Mouse (Mus musculus): Measurements from ENCODE around the gene Fhl2.
"Not testable (repeated sequence)": the region's sequence is repeated elsewhere in the genome, so short reads cannot be mapped to it uniquely, and the experiment has no call there.

Fhl2 gene

DNA sequence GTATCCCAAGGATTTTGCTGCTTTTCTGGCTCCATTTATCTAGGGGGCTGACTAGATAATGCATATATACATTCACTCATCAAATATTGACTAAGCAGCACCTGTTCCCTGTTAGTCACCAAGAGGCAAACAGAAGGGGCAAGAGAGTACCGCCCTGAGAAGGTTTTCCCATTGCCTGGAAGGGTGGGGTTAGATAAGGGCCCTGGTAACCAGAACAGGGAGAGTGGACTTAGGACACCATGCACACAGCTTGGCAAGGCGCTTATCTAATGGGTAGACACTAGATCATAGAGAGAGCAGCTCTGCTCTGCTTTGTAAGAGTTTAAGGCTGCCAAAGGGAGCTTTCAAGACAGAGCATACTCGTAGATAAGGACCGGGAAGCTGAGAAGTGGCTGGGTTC lies 44.2 kb downstream of the Fhl2 start:
- DNase-seq (ENCODE audit: low read depth, low spot score), result no peak

DNA sequence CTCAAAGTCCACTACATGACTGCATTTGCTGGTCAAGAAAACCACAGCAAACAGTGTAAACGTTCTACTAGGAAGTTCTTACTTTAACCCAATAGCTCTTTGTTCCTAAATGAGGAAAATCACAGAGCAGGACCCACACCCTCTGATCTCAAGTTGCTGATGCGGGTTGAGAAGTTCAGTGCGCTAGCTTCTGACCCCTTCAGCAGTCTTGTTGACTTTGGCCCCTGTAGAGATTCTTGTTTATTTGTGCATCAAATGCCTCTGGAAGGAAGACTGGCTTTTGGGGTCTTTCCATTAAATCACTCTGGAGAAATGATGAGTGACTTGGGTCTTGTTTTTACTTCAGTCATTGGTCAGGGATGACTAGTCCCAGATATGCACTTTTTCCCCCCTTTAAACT lies 46.6 kb downstream of the Fhl2 start:
- DNase-seq (ENCODE audit: low read depth, low spot score), result no peak

DNA sequence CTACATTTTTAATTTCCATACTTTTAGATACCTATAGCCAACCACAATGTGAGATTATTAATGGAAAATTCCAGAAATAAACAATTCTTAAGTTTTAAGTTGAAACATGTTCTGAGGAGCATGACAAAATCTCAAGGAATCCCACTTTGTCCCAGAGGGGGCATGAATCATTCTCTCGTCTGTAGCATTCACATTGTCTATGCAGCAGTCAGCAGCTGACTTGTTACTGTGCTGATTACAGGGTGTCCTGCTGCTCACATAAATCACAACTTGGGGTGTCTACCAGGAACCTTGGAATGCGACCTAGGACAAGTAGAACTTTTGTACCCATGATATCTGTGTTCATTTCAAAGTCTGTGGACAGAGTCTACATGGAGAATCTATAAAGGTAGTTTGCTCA lies 49.3 kb downstream of the Fhl2 start:
- no peak for DNase-seq (ENCODE audit: low read depth, low spot score)

DNA sequence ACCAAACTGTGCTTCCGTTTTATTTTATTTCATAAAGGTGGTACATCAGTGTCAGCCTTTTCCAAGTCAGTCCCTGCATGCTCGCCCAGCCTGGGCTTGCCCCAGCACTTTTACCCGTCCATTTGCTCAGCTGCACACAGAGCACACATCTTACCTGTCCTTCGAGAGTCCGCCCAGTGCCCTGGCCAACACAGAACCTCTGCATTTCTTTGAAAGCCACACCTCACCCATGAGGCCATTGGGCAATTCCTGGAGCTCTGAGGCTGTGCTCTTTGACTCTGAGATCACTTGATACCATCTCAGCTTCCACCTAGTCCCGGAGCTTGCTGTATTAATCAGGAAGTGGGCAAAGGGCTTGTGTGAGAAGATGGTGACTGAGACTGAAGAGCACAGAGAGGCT lies 51.4 kb downstream of the Fhl2 start:
- DNase-seq (ENCODE audit: low read depth, low spot score), result no peak

DNA sequence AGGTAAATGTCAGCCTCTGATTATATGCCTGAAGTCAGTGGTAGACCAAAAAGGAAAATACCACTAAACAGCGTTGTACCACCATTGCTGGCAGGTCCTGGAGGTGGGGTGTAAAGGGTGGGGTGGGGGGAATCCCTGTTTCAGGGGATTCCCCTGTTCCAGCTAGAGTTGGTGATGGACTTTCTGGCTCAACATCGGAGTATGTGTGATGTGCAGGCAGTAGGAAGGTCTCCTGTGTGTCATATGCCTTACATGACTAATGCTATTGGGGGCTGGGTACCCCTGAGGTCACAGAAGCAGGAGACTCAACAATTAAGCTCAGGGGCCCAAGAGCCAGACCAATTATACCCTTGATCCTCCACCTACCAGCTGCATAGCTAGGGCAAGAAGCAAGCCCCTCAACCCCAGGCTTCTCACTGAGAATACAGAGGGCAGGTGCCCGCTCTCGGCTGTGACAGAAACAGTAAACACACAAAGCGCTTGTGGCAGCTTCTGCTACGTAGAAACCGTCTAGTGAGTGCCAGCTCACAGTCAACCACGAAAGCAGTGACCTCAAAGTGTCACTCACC lies 52.4 kb downstream of the Fhl2 start:
- no peak for DNase-seq (ENCODE audit: low read depth, low spot score)

DNA sequence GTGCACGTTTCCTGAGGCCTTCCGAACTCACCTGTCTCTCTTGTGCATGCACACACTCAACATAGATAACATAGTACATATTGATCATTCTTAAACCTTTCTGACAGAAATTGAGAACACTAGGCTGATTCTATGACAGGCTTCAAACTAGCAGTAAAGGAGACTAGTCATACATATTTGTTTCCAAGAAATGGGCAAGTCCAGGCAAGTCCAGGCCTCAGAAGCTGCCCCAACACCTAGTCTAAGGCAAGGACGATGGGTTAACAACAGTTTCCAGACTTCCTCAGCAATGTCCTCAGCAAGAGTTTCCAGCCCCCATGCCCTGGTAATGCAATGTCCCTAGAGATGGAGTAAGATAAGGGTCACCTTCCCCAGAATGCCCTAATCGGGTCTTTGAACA lies 53.0 kb downstream of the Fhl2 start:
- no peak for DNase-seq (ENCODE audit: low read depth, low spot score)

DNA sequence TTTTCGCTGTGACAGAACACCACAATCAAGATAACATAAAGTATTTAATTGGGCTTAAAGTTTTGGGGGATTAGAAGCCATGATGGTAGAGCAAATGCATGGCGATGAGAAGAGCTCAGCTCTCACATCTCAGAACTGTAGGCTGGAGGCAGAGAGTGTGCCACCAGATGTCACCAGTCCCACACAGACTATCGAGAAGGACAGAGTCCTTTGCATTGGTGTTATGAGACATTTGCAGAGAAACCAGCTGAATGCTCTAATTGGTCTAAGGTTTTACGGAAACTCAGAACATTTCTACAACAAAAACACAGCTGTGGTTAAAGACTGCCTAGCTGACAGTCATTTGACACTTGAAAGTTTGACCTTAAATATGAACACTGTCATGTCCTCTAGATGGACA lies 53.5 kb downstream of the Fhl2 start:
- DNase-seq (ENCODE audit: low read depth, low spot score), result no peak

DNA sequence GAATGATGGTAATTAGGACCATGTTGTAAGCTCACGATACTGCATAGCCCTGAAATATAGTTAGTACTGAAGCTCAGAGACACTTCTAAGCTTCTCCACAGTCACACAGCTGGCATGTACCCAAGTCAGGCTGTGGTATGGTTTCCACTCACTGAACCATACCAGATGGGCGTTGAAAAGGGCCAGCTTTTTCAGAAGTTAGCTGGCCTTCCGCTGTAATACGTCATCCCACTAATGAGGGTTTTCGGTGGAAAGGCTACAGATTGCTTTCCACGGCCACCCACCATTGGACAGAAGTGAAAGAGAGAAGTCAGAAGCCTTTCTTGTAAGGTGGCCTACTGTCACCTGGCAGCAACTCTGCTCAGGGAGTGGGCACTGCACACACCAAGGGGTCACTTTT lies 53.9 kb downstream of the Fhl2 start:
- DNase-seq (ENCODE audit: low read depth, low spot score), result no peak

DNA sequence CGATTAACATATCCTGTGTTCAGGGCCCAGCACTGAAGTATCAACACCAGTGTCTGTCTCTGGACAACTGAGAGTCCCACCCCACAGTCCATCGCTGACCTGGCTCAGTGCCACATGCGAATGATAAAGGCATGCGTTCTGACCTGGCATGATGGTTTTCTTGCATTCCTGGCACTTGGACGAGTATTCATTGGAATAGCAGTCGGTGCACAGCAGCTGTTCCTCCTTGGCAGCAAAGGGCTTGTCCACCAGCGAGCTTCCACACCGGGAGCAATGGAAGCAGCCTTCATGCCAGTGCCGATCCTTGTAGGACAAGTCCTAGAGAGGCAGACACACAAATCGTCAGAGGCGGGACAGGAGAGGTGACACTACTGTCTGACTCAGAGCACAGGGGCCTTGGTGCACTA lies 55.2 kb downstream of the Fhl2 start:
- DNase-seq (ENCODE audit: low read depth, low spot score), result no peak

DNA sequence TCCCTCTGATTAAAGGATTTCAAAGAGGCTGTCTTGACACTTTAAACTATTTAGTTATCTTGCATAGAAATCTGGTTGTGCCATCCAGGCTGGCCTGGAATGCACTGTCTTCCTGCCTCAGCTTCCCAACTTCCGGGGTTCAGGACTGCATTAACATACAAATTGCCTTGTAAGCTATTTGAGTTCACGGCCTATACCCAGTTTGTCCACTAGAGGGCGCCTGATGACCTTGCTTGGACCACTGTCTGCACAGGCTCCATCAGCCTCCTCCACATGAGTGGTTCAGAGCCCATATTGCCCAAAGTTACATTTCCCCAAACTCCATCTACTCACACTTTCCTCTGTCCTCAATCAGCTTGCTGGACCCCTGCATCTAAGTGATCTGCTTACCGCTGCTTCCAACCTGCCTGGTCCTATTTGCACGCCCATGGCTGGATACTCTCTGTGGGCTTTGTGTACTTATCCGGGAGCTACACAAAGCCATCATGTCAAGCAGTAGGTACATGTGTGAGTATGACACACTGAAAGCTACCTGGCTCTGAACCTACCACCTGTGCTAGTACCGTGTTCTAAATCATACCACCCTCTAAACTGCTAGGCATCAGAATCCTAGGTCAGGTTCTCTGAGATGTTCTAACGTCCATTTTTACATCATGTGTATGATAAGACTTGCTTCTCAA lies 57.1 kb downstream of the Fhl2 start:
- peak; percentile 83 for DNase-seq (ENCODE audit: low read depth, low spot score)

DNA sequence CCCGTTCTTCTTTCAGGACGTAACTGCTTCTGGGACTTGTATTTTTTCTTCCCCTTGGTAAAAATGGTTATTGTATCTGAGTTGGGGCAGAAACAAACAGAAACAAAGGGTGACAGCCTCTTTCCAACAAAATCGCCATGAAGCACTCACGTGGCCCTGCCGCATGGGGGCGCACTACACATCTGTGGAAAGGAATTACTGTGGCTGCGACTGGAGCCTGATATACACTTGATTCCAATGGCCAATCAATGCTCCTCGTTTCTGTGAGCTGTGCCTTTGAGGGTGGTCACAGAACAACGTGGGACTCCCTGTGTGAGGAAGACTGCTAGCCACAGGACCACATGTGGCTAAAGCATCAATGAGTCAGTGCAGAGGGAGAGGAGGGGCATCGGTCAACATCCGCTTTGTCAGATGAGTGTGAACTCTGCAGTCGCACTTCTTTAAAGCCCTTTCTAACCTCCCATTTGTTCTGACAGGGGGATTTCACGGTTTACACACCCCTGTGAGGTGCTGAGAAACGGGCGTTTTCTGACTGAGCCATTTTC lies 58.4 kb downstream of the Fhl2 start:
- DNase-seq (ENCODE audit: low read depth, low spot score), result no peak

DNA sequence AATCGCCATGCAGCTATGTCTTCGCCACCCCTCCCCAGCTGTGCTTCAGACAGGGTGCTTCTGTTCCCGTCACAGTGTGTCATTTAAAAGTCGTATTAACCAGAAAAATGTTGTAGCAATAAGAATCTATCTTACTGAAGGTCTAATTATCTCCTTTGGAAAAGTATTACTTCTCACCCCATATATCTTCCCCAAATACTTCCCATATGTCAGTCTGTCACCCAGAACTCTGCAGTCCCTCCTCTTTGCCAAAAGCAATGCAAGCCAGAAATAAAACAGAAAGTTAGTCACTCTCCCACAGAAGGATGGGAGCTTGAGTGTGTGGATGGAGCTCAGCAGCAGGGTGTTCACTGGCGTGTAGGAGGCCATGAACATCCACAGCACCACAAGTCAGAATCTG lies 59.5 kb downstream of the Fhl2 start:
- no peak for DNase-seq (ENCODE audit: low read depth, low spot score)

DNA sequence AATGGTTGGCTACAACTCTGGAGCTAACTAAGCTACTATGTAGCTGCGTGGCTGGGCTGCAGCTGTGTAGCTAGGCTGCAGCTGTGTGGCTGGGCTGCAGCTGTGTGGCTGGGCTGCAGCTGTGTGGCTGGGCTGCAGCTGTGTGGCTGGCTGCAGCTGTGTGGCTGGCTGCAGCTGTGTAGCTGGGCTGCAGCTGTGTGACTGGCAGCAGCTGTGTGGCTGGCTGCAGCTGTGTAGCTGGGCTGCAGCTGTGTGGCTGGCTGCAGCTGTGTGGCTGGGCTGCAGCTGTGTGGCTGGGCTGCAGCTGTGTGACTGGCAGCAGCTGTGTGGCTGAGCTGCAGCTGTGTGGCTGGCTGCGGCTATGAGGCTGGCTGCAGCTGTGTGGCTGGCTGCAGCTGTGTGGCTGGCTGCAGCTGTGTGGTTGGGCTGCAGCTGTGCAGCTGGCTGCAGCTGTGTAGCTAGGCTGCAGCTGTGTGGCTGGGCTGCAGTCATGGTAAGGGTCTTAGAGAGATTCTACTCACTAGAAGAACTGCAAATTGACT lies 60.2 kb downstream of the Fhl2 start:
- not testable (repeated sequence) for DNase-seq (ENCODE audit: low read depth, low spot score)

DNA sequence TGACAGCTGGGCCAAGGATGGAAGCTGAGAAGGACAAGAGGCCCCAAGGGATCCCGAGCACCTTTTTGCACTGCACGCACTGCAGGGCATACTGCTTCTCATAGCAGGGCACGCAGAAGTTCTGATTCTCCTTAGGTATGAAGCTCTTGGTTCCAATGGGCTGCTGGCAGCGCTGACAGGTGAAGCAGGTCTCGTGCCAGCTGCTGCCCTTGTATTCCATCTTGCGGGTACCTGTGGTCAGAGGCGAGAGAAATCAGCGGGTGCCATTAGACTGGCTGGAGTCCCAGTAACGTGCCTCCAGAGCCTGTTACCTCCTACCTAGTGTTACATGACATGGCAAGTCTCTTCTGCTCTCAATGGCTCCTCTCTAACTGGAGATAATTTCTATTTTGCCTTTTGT lies 65.2 kb downstream of the Fhl2 start:
- no peak for DNase-seq (ENCODE audit: low read depth, low spot score)

DNA sequence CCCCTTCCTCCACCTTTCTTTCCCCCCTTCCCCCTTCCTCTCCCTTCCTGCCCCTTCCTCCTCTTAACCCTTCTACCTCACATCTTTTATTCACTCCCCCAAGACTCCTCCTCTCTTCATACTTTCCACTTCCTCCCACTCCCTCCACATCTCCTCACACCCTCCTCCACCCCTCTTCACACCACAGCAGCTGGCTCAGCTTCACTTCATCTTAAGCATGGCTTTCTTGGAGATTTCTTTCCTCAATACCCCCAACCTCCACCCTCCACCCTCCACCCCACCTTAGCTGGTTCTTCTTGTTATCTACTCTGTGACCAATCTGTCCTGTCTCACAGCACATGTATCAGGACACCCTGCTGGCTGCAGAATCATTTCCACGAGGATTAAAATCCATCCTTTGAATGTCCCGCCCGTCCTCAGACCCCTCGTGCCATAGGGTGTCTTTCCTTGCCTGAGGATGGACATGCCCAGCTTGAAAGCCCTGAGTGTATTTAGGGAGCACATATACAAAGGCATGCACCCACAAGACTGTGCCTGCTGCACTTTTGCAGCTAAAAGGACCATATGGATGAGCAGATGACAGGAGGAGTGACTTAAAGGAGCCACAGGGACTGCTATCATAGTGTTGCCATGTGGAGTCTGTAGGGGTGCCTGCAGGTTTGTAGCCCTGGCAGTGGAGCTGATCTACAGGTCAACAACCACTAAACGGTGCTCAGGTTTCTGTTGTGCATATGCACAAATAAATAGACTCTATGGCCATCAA lies 66.4 kb downstream of the Fhl2 start:
- DNase-seq (ENCODE audit: low read depth, low spot score), result no peak

DNA sequence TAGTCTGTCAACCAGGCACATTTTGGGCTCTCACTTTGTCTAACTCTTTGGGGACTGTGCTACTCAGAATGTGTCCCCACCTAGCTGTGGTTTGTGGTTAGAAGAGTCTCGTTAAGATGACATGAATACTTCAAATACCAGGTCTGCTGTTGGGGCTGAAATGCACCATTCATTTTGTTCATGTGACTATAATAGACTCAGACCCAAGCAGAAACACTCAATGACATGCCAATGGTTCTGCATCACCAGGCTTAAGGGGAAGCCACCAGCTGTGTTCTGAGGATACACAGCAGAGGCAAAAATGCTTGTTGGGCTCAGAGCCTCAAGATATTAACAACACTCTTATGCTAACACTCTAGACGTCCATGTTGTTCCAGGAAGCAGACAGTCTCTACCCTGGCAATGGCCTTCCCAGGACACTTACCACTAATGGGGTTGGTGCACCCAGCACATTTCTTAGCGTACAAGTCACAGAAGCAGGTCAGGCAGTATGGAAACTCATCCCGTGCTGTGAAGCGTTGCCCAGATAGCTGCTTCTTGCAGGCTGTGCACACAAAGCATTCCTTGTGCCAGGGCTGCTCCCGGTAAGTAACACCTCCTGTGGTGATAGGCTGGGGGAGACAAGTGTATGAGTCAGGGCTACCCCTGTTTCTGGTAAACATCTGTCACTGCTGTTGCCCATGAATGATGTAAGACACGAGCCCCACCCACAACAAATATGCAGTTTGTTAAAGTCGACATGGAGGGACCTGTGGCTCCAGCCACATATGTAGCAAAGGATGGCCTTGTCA lies 68.8 kb downstream of the Fhl2 start:
- no peak for DNase-seq (ENCODE audit: low read depth, low spot score)

DNA sequence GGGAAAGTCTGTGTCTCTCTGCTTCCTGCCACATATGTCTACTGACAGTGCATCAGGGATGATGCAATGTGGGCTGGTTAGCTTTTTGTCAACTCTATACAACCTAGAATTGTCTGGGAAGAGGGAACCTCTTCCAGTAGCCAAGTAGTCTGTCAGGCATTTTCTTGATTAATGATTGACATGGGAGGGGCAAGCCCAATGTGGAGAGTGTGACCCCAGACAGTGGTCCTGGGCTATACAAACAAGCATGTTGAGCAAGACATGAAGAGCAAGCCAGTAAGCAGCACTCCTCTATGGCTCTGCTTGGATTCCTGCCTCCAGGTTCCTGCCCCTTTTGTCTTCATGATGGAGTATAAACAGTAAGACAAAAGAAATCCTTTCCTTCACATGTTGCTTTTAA lies 69.6 kb downstream of the Fhl2 start:
- no peak for DNase-seq (ENCODE audit: low read depth, low spot score)

DNA sequence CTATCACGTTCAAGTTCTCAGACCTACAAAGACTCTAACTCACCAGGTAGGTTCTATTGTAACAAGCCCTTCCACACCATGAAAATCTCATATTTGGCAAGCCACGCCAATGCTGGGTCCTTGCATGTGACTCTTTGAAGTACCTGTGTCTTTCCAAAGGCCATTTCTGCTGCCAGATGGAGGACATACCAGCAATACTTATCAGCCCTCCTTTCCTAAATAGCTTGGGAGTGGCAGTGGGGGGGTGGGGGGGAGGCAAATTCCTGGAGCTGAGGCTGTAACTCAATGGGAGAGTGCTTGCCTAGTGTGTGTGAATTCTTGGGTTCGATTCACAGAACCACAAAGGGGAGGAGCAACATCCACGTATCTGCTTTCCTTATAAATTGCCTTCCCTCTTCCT lies 72.1 kb downstream of the Fhl2 start:
- DNase-seq (ENCODE audit: low read depth, low spot score), result no peak

DNA sequence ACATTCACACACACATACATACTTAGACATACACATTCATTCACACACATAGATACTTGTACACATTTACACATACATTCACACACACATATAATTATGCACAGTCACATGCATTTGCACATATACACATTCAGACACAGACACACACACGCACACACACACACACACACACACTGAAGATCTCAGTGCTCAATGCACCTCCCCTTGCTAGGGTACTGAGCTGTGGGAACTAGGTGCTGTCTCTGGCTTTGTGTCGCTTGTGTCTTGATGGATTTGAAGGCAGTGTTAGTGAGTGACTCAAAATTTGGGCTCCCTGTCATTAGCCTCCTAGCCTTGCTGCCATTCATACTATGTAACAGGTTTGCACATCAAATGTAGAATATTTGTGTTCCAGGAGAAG lies 74.2 kb downstream of the Fhl2 start:
- no peak for DNase-seq (ENCODE audit: low read depth, low spot score)

DNA sequence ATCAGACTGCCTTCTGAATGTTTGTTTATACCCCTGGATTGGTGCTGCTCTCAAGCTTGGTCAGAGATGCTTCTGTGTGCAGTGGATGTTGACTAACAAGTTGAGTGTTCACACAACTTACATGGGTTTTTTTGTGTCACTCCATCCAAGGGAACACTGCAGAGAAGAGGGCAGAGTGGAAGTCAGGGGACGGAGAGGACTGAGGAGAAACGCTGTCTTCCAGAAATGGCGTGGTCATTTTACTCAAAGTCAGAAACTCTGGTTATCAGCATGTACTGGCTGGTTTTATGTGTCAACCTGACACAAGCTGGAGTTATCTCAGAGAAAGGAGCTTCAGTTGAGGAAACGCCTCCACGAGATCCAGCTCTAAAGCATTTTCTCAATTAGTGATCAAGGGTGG lies 75.8 kb downstream of the Fhl2 start:
- no peak for DNase-seq (ENCODE audit: low read depth, low spot score)

DNA sequence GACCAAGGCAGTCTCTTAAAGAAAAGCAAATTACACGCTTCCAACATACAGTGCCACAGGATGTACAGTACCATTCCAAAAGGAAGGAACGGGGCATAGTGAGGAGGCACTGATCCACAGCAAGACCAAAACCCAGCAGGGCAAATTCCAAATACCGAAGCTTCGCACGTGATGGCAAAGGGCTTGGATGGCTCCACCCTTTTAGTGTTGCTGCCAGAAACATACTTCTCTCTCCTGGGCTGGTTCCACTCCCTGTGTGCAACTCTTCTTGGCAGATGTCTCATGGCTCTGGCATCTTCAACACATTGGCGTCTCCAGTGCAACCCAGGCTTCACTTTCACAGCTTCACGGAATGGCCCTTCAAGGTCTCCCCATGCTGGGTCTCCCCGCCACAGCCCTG lies 79.3 kb downstream of the Fhl2 start:
- DNase-seq (ENCODE audit: low read depth, low spot score), result no peak

DNA sequence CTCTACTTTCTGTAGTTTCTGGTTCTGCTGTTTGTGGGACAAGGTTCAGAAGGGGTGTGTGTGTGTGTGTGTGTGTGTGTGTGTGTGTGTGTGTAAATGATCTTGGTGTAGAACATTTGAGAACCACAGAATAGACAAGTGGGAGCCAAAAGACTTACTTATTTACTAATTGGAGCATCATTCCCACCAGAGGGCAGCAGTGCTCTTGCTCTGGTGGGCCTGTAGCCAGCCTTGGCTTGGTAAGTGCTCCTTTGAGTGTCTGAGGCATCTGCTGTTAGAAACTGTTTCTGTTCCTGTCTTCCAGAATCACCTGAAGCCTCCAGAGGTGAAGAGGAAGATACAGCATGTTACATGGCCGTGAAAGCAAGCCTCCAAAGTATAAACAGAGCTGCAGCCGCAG lies 83.9 kb downstream of the Fhl2 start:
- peak; percentile 42 for DNase-seq (ENCODE audit: low read depth, low spot score)
